Mouse (Mus musculus): ENCODE results near the gene Ralgps1.

Ralgps1 gene

DNA sequence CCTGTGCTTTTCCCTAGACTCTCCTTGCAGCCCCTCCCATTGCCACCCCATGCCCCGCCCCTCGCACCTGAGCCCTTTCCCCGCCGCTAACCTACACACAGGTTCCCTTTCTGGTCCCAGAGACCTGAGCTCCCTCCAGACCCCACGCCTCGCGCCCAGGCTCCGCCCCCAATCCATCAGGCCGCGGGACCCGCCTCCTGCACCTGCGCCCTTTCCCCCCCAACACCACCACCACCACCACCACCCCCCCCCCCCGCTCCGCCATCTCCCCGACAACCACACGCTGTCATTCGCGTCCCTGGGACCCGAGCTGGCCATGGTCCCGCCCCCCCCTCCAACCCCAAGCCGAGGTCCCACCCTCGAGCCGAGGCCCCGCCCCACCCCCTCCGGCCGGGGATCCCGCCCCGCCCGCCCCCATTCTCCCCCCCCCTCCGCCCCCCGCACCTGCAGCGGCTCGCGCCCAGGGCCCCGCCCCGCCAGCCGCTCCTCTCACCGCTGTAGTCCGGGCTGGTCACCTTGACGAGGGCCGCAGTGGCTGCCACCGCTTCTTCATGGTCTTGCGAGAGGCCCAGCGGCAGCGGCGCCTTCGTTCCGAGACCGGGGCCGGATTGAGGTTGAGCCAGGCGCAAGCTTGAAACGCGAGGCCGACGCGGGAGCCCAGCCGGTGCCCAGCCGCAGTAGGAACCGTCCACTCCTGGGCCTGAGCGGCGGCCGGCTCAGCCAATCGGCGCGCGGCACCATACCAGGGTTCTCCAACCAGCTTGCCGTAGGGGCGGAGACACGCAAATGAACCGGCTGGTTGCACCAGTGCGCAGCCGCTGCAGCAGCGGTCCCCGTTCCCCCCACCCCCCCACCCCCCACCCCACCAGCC is at the start of gene Ralgps1:
Gene Ralgps1 (minus strand): TSS at position 710 of the 871 bp plus-strand sequence.
- peak; percentile 97 for DNase-seq (ENCODE audit: extremely low spot score)

DNA sequence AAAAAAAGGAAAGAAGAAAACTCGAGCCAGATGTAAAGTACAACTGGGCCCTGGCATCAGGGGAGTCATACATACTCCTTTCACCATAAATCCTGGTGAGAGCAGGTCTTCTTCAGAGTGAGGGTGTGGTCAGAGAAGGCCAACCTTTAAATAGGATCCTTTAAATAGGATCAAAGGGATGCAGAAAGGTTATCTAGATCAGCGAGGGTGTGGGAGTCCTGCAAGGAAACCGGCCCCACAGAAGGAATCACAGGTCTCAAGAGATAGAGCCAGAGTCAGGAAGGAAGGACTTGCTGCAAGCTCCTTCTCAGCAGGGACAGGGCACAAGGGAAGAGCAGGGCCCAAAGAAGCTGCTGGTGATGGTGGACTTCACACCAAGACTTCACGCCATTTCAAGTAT is 46.2 kb upstream of the Ralgps1 start:
- no peak for DNase-seq (ENCODE audit: extremely low spot score)

DNA sequence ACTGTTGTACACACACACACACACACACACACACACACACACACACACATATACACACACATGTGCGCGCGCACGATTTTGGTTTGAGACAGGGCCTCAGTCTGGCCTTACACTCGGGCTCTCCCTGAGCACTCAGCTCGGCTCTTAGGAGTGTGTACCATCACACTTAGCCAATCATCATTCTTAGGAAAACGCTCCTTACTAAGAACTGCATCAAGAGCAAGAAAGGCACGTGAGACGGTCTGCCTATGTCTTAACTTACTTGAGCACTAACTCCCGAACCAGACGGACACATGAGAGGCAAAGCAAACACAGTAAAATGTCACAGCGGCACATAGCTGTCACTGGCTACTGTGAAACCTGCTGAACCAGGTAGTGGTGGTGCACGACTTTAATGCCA is 42.7 kb upstream of the Ralgps1 start:
- no peak for DNase-seq (ENCODE audit: extremely low spot score)

DNA sequence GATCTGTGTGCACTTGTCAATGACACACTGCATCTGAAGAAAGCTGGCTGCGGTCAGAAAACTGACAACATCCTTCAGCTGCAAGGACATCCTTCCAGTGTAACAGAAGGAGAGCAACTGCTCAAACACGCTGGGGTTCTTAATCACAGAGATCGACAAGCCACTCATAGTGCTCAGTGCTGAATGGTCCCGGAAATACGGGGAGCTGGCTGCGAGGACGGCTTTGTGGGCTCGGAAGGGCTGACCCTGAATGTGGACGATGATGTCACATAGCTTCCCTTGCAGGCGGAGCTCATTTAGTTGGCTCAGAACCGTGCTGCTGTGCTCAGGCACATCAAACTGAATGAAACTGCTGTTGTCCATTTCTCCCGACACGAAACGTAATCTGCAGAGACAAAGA is 40.8 kb upstream of the Ralgps1 start:
- no peak for DNase-seq (ENCODE audit: extremely low spot score)

DNA sequence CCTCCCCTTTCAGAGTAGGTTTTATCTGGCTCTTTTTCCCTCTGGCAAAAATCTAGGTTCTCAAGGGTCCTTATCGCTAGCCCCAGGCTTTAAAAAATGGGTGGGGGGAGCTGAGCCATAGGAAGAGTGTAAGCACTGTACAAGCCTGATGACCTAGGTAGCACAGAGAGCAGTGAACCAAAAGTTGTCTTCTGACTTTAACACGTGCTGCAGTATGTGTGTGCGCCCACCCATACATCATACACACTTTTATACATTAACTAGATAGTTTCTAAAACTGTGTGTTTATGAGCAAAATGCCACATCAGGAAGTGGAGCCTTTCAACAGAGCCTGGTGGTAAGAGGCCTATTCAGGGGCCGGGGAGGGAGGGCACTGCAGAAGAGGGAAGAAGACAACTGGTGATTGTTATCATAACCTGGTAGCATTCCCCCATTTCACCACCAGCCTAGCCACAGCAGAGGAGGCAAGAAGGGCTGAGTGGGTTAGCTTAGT is 32.3 kb upstream of the Ralgps1 start:
- no peak for DNase-seq (ENCODE audit: extremely low spot score)

DNA sequence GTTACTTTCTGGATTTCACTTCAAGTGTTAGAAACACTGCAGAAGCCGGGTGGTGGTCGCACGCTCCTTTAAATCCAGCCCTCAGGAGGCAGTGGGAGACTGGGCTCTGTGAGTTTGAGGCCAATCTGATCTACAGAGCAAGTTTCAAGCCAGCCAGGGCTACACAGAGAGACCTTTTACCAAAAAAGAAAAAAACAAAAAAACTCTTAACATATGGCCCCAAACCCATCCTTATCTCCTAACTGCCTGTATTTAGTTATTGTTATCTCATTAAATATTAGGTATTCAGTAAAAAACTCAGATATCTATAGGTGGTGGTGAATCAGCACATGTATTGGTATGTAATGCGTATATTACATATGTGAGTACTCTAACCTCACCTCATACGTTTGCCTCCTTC is 31.4 kb upstream of the Ralgps1 start:
- no peak for DNase-seq (ENCODE audit: extremely low spot score)

DNA sequence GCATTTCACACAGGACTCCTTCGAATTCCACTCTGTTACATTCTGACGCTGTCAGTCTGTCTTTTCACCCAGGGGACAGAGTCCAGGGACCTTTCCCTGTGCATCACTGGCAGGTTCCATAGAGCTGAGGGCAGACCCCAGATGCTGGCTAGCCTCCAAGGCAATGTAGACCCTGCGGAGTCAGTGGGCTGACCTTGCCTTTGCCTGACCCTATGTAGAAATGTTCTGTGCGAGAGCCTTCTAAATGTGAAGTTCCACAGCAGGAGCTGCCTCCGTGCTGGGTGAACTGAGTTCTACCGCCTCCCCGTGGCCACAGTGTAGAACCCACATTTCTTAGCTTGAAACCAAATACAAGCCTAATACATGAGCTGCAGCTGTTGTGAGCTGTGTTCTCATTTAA is 30.9 kb upstream of the Ralgps1 start:
- DNase-seq (ENCODE audit: extremely low spot score): peak; percentile 58

DNA sequence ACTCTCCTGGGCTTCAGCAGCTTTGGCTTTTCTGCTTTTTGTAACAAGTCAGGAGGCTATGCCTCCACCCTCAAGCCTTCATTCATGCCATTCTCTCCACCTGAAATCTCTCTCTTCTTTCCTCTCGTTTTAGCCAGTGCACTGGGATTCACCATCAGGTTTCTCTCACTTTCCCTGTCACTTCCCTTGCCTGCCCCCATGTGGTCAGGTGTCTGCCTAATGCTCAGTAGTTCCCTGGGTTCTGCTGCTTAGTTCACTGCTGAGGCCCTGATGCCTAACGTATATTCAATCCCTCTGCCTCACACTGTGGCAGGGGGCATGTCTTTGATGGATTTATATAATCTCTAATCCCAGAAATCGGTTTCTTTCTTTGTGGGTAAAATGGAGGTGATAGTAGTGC is 29.9 kb upstream of the Ralgps1 start:
- no peak for DNase-seq (ENCODE audit: extremely low spot score)

DNA sequence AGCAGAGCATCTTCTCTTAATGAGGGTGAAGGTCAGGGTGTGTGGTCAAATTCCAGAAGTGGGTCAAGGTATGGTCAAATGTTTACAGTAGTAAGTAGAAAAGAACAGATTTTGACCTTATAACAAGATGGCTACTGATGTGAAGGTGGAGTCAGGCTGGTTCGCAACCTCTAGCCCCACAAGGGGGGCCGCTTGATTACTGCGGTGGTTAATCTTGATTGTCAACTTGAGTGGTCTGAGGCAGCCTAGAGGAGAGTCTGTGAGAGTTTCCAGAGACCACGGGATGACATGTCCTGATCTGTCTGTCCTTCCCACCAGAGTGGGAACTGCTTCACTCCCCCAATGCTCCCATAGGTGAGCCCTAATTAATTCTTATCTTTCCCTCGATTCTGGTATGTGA is 29.3 kb upstream of the Ralgps1 start:
- no peak for DNase-seq (ENCODE audit: extremely low spot score)

DNA sequence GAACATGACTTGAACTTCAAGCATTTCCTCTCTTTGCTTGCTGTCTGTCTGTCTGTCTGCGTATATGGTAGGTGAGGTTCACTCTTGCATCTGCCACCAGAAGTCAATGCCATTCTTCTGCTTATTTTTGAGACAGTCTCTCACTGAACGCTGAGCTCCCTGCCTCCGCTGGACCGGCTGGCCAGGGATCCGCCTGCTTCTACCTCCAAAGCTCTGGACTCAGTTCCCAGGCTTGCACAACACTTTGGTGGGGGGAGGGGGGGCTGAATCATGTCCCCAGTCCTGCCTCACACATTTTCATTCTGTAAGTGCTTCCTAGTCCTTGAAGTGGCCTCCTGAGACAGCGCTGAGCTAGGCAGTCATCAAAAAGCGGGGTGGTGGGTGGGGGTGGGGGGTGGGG is 27.8 kb upstream of the Ralgps1 start:
- DNase-seq (ENCODE audit: extremely low spot score): no peak

DNA sequence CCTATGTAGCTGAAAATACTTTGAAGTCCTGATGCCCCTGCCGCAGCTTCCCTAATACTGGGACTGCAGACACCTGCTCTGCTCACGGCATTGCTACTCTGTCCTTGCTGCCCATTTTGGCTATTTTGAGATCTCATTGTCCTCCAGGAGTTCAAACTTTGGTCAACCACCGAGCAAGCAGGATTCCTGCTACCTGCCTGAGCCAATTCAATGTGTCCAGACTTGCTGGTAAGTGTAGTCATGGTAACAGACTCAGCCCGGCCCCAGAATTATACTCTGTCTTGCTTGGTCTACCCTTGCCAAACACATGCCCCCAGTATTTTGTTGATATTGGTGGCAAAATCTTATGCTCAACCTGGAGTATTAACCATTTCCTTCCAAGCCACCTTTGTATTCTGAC is 25.8 kb upstream of the Ralgps1 start:
- DNase-seq (ENCODE audit: extremely low spot score): no peak

DNA sequence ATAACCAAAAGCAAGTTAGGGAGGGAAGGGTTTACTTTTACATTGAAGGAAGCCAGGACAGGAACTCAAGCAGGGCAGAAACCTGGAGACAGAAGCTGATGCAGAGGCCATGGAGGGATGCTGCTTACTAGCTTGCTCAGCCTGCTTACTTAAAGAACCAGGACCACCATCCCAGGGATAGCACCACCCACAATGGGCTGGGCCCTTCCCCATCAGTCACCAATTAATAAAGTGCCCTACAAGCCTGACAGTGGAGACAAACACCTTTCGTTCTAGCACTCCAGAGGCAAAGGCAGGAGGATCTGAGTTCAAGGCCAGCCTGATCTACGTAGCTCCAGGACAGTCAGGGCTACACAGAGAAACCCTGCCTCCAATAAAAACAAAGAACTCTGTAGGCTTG is 23.8 kb upstream of the Ralgps1 start:
- no peak for DNase-seq (ENCODE audit: extremely low spot score)

DNA sequence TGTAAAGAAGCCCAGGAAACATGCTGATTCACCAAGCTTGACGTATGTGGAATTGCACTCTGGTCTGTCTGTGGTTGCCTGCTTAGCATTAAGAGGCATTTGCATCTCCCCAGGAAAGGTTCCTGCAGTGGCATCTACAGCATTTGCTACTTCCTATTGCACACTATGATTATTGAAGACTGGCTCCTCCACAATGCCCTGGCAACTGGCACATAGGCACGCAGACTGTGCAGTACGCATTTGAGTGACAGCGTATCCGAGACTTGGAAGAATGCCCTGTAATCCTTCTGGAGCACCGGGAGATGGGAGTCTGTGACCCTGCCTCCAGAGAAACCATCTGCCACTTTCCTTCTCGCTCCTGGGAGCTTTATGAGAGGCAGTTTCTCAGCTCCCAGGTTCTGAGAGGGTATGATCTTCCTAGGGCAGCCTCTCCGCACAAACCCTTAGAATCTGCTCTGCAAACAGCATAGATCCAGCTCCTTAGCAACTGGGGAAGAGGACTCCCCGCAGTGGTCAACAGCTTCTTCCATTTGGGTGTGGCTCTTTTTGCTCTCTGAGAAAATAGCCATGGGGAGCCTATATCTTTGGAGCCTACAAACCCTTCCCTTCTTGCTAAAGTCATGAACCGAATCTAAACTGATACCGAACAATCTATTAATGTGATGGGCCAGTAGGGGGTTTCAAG is 22.8 kb upstream of the Ralgps1 start:
- no peak for DNase-seq (ENCODE audit: extremely low spot score)

DNA sequence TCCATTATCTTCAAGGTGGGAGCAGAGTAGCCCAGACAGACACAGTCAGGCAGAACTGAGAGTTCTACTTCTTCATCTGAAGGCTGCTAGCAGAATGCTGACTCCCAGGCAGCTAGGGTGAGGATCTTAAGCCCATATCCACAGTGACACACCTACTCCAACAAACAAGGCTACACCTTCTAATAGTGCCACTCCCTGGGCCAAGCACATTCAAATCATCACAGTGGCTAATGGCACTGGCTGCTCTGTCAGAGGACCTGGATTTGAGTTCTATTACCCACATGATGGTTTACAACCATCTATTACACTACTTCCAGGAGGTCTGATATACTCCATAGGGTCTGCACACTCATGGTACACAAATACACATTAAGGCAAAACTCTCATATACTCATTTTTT is 21.7 kb upstream of the Ralgps1 start:
- no peak for DNase-seq (ENCODE audit: extremely low spot score)

DNA sequence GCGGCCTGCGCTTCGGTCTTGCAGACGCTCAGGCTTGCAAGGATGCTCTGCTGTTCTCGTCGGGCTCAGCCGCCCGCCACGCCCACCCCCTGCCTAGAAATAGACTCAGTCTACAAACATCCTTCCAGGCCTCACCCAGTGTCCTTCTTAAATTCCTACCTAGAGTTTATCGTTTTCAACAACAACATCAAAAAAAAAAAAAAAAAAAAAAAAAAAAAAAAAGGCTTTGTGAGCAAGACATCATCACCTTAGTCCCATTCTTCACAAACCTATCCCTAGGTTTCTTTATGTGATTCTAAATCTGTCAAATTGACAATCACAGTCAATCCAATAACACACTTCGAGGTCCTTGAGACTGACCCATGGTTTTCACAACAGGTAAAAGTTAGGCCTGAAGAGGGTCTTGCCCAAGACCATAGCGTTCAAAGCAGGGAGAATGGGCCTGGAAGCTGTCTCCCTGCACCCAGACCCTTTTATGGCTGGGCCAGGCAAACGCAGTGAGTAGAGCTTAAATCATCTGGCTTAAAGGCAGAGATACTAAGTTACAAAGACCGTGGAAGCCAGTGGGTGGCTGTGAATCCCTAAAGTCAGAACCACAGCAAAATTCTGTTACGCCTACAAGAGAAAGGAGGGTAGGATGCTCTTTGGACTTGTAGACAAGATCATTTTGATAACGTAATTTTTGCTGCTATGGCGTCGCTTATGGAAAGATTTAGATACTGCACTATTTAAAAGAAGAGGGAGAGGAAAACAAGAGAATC is 542 bp upstream of the Ralgps1 start:
- no peak for DNase-seq (ENCODE audit: extremely low spot score)

DNA sequence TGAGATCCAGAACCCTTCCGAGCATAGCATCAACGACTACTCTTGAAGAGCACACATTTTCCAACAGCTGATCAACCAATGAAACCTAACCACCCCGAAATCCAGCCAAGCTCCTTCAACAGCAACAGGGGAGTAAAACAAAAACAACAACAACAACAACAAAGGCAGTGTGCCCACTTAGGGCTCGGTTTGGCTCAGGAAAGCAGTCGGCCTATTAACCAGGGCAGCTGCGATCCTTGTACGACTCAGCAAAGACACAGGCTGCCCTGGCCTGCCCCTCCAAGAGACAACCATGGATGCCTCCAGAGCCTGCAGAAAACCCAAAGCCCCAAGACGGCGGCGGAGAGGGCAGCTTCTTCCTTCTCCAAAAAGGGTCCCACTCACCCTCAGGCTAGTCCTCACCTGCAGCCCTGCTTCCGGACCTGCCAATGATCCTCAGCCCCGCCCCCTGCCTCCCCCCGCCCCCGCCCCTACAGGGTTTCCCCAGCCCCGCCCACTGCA is 960 bp downstream of the Ralgps1 start:
- no peak for DNase-seq (ENCODE audit: extremely low spot score)

DNA sequence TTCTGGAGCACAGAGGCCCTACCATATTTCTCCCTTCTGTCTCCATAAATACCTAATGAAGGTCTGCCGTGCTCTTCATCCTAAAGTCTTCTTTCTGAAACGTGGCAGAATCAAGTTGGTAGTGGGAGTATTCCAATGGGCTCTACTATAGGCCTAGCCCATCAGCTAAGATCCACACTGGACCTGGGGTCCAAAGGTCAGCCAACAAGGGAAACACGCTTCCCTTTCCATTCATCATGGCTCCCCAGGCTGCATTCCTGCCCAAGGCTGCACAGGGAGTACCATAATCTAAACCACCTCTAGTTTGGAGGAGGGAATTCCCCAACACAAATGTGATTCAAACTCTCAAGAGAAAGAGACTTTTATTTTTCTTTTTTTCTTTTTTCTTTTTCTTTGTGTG is 1.8 kb downstream of the Ralgps1 start:
- DNase-seq (ENCODE audit: extremely low spot score): no peak

DNA sequence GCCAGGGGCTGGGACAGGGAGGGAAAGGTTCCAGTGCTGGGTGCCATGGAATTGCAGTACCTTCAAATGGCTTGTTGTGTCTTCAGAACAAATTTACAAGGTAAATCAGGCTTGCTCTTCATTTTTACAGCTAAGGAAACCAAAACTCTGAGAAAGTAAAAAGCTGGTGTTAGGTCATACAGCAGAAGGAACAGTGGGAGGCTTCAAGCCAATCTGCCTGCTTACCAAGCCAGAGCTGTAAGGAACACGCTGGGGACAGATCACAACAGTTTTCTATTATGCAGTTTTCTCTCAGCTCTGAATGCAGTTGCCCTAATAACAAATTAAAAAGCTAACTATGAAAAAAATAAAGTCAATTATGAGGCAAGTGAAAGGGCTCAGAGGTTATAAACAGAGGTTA is 2.8 kb downstream of the Ralgps1 start:
- no peak for DNase-seq (ENCODE audit: extremely low spot score)

DNA sequence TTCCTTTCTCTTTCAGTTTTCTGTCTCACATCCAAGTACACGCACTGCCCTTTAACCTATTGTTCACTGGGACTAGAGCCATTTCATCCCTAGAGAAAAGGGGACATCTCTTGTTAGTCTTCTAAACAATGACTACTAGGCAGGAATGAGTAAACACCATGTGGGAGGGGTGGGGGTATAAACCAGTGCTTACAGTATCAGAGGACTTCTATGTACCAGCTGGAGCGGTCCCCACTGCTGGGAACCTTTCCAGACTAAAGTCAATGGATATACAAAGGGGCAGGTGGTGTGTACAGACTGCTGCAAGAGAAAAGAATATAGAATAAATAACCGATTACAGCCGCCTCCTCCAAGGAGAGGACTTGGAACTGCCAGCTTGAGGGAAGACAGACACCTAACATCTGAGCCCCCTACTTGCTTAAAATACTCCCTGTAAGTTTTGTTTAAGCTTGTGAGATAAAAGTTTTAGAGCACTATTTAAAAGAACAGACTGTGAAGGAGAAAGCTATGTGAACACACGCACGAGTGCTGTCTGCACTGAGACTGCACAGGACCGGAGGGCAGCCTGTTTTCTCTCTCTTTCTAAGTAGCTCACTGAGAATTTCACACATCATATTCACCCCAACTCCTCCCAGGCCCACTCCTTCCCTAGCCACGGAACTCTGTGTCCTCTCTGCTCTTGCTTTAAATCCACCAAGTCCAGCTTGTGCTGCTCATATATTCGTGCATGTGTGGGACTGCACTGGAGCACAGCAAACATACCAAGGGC is 5.4 kb downstream of the Ralgps1 start:
- DNase-seq (ENCODE audit: extremely low spot score): no peak

DNA sequence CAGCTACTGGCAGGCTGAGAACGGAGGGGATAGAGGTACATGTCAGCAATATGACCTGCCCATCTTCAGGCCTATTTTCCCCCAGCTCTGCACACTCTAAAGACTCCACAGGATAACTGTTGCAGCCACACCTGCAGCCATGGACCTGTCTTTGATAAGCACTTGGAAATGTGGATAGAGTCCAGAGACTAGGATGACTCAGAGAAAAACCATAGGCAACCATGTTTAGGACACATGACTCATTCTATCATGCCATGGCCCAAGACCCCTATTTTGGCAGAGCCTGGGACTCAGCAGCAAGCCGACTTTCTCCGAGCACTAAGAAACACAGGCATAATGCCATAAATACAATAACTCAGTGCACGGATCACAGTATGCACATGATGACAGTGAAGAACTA is 6.6 kb downstream of the Ralgps1 start:
- no peak for DNase-seq (ENCODE audit: extremely low spot score)

DNA sequence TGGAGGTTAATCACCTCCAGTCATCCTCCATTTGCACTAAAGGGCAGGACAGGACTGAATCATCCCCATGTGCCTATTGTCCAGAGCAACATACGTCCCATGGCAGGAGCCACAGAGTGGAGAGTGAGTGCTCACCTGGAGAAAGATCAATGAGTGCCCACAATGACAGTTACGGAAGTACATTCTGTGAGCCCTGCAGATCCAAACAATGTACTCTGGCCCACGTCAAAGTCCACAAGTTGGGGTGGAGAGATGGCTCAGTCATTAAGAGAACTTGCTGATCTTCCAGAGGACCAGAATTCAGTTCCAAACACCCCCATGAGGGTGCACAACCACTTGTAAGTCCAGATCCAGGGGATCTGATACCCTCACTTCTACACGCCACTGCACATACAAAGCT is 7.4 kb downstream of the Ralgps1 start:
- no peak for DNase-seq (ENCODE audit: extremely low spot score)

Measured in embryo, embryonic 9.5 days (tissue).